Mouse (Mus musculus) liver, embryonic 18 days (tissue): ENCODE measurements around the gene Olfr175-ps1. TPM values are rescaled to one million over a fixed set of nuclear protein-coding genes. Genes with fewer than 3 reads are reported as not detected.

ENCODE experiments used
- polyA plus RNA-seq: library from polyadenylated mRNA; depleted of rRNA; stranded (reverse); fragments of >200 nt; gene quantifications from 2 replicates; pipeline ENCODE4 v1.2.3, GENCODE M21; 2012; rRNA removed

Gene Olfr175-ps1
- not detected in 2 replicates for polyA plus RNA-seq

DNA sequence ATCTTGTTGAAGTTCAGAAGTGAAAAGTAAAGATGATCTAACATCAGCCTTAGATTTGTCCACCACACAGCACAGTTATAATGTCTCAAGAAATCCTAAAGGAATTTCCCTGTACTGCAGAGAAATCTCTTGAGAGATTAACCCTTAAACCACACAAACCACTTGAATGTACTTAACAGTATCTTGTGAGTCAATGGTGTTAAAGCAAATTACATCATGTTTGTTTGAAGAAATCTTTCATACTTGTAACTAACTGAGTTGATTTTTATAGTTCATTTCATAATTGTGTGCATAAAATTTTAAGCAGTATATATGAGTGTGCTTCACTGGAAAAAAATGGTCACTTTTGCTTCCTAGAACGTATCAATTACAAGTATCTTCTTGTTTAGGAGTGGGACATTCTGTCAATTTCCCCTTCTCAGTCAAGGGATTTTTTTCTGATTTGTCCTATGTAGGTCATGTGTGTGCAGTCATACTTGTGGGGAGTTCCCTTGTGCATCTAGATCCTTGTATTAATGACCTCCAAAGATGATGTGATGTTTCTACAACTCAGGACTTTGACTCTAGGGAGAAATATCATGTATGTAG is at the start of gene Olfr175-ps1:
TSS of gene Olfr175-ps1 (minus strand) at position 51 of the 588 bp plus-strand sequence.

DNA sequence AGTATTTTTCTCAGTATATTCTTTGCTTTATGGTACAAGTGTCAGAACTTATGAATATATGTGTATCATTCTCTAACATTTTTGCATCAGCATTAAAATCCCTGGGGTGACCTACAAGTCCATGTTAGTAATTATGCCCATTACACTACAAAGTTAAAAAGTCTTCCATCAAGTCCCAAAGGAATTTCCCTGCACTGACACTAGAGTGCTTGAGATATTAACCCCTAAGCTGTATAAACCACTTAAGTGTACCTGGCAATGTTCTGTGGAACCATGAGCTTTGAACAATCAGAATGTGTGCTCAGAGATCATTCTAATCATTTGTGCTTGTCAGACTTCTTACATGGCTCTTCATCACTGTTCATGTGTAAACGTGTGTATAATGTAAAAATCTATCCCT is 48.1 kb upstream of the Olfr175-ps1 start, which contains the start of gene Olfr177:
TSS of gene Olfr177 (minus strand) at position 101 of the 400 bp plus-strand sequence.

DNA sequence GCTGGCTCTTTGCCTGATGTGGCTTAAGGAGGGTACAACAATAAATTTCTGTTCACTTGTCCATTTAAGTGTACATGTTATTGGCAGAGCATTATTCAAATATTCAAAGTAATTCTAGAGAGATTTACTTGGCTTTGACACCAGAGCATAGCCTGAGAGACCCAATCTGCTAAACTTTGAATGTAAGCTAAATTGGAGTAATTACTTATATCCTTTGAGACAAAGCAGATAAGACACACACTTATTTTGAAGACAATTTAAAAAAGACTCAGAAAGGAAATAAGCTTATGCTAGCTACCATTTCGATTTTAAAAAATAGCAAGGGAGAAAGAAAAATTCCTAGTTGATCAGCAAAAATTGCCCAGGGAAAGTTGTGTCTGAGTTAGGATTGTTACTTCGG is 26.4 kb downstream of the Olfr175-ps1 start, which contains the start of gene Olfr173:
TSS of gene Olfr173 (minus strand) at position 101 of the 400 bp plus-strand sequence.

Other genes starting within 250 kb of the Olfr175-ps1 start
- not detected in 2 replicates for gene Gm813, start 209.8 kb downstream of the Olfr175-ps1 start, polyA plus RNA-seq
- gene E330017A01Rik, start 188.0 kb downstream of the Olfr175-ps1 start, polyA plus RNA-seq, result not detected in 2 replicates
- 157 and 174 TPM in 2 replicates for gene Cpox, start 156.5 kb downstream of the Olfr175-ps1 start, polyA plus RNA-seq
- gene Gpr15, start 107.7 kb downstream of the Olfr175-ps1 start, polyA plus RNA-seq, result 0.14 and 0.16 TPM in 2 replicates
- 16.7 and 17.5 TPM in 2 replicates for gene Cldnd1, start 98.9 kb downstream of the Olfr175-ps1 start, polyA plus RNA-seq
- not detected in 2 replicates for gene Olfr172, start 63.6 kb downstream of the Olfr175-ps1 start, polyA plus RNA-seq
- gene Olfr173, start 26.5 kb downstream of the Olfr175-ps1 start, polyA plus RNA-seq, result not detected in 2 replicates
- not detected in 2 replicates for gene Olfr177, start 48.0 kb upstream of the Olfr175-ps1 start, polyA plus RNA-seq
- gene Olfr178, start 65.3 kb upstream of the Olfr175-ps1 start, polyA plus RNA-seq, result not detected in 2 replicates
- not detected in 2 replicates for gene Olfr181, start 102.0 kb upstream of the Olfr175-ps1 start, polyA plus RNA-seq
- gene Olfr180, start 102.6 kb upstream of the Olfr175-ps1 start, polyA plus RNA-seq, result not detected in 2 replicates
- not detected in 2 replicates for gene Olfr183, start 168.6 kb upstream of the Olfr175-ps1 start, polyA plus RNA-seq
- gene Olfr186, start 203.5 kb upstream of the Olfr175-ps1 start, polyA plus RNA-seq, result not detected in 2 replicates
- gene Olfr187, start 213.0 kb upstream of the Olfr175-ps1 start, polyA plus RNA-seq, result not detected in 2 replicates